Mouse (Mus musculus): Measurements from ENCODE around the gene Ak9.
"Not testable (repeated sequence)": the region's sequence is repeated elsewhere in the genome, so short reads cannot be mapped to it uniquely, and the experiment has no call there.

The Ak9 gene

DNA sequence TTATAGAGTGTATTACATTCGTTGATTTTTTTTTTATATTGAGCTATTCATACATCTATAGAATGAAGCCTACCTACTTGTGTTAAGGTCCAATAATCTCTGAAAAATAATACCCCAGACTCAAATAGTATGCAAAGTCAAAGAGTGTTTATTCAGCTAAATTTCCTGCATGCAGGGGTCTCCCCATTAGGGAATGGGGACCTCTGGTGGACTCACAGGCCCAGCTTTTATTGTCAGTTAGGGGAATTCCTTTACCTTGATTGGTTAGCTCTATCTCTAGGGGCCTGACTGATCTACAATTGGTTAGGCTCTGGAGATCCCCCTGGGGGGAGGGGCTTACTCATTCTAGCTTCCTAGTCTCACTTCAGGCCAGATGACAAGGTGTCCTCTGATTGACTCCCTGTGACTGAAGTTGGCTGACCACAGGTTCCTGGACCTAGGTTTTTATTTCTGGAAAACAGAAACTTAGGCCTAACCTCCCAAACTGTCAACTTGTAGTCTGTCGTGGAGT, 28.8 kb downstream of the Ak9 start:
- no peak for DNase-seq

DNA sequence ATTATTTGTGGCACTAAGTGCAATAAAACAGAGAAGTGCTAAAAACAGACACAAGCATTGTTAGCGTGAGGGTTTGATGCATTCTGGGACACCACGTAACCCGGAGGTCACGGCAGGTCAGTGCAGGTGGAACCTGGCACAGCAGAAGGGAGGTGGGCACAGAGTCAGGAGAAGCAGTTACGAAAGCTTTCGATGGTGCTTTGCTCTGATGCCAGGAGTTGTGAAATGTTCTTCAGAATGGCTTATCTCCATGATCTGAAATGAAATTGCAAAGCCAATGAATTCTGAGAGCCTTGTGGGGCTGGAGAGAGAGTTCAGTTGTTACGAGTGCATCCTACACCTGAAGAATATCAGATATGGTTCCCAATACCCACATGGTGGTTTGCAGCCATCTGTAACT, 37.6 kb downstream of the Ak9 start:
- peak; percentile 61 to 77 for DNase-seq

DNA sequence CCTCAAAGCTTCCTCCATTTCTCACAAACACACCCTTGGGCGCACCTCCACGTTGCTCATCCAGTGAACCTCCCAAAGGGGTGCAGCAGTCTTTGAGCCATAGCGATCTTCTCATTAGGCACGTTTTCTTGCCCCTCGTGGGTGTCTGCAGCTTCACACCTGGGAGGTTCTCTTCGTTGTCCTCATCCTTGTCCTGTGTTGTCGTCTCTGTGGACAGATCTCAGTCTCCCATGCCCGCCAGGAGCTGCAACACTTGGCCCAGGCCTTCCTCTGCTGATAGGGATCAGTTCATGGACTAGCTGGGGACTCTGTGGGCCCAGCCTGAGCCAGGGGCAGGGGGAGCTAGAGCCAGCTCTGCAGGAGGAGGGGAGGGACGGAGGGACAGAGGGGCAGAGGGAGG, 61.3 kb downstream of the Ak9 start:
- DNase-seq = no peak

DNA sequence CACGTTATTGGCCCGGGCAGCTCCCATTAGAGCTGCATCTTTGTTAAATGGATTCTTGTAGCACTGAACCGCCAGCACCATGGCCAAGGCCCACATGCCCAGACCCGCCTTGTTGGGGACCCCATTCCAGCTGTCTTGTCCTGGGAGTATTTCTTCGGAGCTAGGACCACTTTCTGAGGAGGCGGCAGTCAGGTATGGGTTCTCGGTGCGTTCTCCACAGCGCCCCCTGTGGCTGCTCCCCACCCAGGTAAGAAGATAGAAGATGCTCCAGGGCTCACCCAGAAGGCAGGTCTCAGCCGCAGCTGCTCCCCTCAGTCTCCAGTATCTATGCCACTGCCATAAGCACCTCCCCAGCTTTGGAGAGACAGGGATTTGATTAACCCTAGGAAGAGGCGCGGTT, 76.7 kb downstream of the Ak9 start:
- DNase-seq = no peak

DNA sequence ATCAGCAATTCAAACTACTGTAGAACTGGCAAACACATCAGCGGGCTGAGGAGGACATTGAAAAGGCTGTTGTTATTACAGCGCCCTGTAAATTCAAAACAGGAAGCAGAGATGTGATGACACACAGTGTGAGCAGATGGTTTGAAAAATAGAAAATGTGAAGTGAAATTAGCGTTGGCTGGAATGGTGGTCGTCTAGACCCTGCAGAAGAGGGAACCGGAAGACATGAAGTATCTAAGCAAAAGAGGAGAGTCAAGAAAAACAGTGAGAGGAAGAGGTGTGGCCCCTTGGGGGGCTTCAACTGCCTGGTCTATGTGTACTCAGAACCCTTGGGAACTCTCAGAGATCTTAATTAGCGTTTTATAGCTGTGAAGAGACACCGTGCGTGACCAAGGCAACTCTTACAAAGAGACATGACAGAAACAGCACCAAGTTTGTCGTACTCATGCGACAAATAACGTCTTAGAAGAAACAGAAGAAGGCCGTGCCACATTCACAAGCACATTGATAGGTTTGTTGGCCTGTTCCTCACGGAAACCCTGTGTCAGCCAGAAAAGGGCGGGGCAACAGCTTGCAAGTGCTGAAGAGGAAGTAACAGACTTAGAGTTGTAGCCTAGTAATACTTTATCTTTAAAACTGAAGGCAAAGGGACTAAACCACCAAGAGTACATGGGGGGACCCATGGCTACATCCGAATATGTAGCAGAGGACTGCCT, 81.9 kb downstream of the Ak9 start:
- peak; percentile 51 to 68 for DNase-seq

DNA sequence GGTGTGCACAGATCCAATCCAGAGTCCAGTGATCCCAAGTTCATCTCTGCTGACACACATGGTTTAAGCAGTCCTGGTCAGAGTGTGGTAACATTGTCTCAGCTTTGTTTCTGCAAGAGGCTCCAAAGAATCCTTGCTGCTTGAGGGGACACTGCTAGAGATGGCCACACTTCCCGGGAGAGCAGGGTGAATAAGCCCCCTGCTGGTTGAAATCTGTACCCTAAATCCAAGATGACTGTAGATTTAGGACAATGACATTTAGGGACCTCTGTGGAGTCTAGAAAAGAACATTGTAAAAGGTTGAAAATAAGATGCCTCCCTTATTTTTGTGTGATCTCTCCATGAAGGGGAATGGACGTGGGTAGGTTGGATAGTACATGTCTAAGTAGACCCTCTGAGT, 89.8 kb downstream of the Ak9 start:
- no peak for DNase-seq

DNA sequence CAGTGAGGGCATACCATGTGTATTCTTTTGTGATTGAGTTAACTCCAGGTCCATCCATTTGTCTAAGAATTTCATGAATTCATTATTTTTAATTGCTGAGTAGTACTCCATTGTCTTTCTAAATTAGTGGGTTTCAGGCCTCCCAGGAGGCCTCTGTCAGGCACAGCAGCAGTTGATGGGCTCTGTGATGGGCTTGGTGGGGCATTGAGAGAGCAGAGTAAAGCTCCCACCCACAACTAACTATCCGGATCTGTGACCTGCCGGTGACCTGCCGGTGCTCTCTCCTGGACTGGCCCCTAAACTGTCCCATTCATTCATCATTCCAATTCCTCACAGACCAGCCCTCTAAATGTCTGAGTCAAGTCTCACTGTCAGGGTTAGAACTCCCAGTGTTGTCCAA, 97.3 kb downstream of the Ak9 start:
- DNase-seq = no peak

DNA sequence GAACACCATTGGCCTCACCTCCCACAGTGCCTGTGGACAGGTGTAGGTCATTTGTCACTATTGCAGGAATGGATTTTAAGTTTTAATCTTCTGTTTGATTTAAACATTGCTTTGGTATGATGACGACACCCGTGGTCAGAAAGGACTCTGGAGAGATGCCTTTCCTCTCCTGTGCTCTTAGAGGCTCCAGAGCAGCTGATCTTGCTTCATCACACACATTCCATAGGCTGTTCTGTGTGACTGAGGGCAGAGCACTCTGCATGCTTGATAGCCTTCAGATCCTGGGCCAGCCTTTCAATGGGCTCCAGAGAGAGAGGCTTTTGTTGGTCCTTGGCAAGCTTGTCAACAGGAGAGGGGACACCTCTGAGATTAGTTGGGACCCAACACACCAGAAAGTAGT, 99.6 kb downstream of the Ak9 start:
- peak; percentile 4 to 31 for DNase-seq

DNA sequence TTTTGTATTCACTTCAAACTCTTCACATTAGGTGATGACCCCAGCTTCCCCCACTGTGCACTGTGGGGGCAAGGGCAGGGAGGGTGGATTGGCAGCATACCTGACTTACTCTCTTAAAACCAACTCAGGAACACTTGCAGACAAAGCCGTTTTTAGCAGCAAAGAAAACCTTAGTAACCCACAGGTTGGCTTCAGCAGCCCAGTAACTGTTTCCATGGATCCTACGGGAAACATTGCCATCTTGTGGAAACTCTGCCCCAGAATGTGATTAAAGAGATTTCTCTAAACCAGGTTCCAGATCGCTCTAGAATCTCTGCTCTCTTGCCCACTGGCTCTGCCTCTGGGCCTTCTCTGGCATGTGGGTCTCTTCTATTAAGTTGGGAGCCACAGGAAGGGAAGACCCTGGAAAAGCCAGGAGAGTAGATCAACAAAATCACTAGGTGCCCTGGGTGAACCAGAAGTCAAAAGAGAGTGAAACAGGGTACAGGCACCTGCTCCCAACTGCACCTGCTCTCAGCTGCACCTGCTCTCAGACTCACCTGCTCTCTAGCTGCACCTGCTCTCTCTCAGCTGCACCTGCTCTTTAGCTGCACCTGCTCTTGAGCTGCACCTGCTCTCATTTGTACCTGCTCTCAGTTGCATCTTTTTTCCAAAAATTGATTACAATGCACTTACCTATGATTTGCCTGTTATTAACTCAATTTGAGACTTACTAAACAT, 100.3 kb downstream of the Ak9 start:
- DNase-seq = peak in 1 of 2 experiments; percentile 13

DNA sequence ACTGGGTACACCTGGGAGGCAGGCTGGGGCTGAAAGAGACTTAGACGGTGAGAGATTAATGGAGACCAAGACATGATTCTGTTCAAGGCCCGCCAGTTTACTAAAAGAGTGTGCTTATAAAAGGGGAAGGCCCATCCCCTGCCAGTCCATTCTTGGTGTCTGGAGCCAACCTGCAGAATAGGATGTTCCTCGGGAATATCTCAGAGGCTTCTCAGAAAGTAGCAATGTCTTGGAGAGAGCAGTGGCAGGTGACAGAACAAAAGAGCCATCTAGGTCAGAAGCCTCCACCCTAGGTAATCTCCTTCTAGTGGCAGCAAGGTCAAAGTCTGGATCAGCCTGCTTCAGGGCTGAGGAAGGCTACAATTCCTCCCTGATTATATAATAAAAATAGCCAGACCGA, 106.4 kb downstream of the Ak9 start:
- not testable (repeated sequence) for DNase-seq

DNA sequence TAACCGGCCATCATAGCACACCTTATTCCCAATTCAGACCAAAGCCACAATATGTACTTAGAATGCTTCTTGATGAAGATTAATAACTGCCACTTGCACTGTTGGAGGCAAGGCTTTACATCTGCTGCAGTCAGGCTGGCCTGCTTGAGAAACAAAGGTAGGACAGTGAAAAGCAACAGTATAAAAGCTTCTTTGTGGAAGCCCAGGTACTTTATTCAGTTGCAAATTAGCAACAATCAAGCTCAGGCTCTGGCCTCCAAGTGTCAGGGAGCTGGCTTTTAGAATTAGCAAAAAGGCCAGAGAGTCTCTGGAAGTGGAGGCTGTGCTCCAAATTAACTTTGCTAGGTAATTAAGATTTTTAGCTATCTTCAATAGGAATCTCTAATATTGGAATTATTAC, 107.0 kb downstream of the Ak9 start:
- not testable (repeated sequence) for DNase-seq

DNA sequence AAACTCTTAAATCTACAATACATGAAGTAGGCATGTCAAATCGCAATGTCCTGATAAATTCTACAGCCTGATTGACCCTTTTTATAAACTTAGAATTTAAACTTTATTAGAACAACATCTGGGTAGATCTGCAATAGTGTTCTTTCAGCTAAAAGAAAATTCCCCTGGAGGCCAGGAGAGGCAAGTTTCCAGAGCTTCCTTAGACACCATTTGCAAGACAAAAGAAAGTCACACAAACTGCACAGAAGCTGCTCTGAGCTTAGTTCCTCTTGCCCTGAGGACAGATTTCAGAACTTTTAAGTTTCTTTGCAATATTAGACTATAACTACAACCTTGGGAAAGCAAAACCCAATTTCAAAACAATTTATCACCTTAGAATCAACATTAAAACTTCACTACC, 109.7 kb downstream of the Ak9 start:
- not testable (repeated sequence) for DNase-seq

DNA sequence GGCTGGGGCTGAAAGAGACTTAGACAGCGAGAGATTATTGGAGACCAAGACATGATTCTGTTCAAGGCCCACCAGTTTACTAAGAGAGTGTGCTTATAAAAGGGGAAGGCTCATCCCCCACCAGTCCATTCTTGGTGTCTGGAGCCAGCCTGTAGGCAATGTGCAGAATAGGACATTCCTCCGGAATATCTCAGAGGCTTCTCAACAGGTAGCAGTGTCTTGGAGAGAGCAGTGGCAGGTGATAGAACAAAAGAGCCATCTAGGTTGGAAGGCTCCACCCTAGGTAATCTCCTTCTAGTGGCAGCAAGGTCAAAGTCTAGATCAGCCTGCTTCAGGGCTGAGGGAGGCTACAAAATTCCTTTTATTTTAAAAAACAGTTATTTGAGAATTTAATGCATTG, 111.6 kb downstream of the Ak9 start:
- DNase-seq = not testable (repeated sequence)

DNA sequence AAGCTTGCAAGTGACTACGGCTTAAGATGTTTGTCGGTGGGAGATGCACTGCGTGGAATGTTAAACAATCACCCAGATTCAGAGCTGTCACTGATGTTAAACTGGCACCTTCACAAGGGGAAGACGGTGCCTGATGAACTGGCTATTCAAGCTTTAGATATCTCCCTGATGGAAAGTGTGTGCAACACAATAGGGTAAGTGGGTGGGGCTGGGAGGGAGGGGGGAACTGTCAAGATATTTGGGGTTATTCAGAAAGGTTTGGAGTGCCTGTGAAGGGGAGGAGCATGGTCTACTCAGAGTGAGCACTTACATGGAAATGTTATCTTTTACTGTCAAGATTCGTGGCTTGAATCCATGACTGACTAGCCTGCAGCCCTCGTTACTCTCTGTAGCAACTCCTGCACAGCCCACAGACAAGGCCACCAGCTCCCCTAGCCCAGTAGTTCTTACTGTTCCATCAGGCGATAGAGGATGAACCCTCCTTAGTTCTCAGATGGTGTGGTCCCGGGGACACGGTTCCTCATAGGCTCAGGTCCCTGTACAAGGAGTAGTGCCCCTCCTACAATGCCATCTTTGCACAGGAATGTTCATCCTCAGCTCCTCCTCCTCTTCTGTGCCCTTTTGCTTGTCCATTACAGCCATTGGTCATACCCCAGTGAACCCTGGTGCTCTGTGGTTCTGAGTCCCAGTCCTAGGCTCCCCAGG, 116.9 kb downstream of the Ak9 start:
- no peak for DNase-seq

DNA sequence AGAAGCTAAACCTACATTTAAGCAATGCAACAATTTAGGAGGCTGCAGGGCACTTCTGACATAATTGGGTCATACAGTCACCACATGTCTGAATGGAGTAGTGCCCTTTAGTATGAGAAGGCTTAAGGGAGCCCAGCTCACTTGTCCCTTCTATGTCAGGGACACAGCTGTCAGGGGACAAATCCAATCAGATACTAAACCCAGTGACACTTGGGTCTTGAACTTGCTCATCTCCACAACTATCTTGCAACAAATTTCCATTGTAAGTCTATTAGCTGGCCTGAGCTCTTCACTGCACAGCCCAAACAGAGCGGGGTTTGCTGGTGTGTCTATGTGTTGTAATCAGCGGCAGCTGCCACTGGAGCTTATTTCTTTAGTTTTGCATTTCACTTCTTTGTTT, 119.9 kb downstream of the Ak9 start:
- no peak for DNase-seq

DNA sequence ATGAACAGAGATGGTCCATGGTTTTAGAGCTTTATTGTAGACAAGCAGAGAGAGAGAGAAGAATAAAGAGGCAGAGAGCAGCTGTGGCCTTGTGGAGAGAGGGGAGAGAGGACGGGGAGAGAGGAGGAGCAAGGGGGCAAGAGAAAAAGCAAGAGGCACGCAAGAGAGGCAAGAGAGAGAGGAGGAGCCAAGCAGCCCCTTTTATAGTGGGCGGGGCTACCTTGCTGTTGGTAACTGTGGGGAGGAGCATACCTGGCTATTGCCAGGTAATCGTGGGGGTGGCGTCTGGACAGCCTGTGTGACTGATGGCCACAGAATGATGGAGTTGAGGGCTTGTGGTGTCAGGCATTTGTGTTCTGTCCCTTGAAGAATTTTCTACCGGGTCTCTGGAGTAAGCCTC, 122.6 kb downstream of the Ak9 start:
- DNase-seq = no peak

DNA sequence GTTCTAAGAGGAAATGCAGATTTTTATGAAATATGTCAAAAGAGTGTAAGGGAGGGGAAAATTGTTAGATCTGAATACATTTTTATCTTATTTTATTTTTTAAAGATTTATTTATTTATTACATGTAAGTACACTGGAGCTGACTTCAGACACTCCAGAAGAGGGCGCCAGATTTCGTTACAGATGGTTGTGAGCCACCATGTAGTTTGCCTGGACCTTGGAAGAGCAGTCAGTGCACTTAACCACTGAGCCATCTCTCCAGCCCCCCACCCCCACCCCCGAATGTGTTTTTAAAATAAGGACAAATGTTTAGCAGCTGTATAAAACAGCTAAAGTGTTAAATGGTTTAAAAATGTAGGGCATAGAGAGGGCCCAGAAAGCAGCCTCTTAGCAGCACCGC, 130.8 kb downstream of the Ak9 start:
- DNase-seq = peak; percentile 68 to 70

DNA sequence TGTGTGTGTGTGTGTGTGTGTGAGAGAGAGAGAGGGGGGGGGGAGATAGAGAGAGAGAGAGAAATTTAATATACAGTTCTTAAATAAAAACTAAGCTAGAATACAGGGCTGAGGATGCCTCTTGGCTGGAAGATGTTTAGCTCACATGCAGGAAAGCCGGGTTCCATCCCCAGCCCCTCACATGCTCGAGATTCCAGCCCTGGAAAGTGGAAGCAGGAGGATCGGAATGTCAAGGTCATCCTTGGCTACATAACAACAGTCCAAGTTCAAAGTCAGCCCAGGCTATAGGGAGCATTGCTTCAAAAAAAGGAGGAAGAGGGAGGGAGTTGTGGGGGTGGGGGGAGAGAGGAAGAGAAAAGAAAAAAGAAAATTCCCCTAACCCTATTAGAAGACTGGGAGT, 131.4 kb downstream of the Ak9 start:
- DNase-seq = no peak

DNA sequence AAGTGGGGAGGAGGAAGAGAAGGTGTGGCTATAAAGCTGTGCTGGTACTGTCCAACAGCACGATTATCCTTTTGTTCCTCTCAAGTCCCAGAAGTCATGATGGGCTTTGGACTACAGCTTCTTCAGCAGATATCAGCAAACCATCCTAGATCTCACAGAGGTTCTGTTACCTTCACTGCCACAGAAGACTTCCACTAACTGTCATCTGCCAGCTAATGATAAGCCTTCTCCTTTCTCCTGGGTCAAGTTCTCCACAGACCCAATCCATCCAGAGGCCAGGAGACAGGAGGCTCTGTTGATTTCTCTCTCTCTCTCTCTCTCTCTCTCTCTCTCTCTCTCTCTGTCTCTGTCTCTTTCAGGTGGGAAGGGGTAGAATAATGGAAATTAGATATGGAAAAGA, 144.4 kb downstream of the Ak9 start:
- no peak for DNase-seq

DNA sequence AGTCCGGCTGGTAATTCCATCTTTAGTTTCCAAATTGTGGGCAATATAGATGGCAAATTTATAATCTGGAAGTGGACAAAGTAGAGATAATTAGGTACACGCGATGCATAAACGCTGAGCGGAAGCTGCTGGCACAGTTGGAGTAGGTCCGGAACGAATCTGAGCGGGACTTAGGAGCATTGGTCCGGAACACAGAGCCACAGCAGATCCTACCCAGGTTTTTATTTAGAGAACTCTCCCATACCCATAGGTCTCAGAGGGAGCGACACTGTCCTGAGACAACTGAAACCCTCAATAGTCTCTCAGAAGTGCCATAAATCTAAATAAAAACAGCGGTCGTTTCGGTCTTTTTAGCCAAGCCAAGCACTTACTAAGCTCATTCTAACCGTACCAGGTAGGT, 145.9 kb downstream of the Ak9 start:
- peak; percentile 21 to 22 for DNase-seq

DNA sequence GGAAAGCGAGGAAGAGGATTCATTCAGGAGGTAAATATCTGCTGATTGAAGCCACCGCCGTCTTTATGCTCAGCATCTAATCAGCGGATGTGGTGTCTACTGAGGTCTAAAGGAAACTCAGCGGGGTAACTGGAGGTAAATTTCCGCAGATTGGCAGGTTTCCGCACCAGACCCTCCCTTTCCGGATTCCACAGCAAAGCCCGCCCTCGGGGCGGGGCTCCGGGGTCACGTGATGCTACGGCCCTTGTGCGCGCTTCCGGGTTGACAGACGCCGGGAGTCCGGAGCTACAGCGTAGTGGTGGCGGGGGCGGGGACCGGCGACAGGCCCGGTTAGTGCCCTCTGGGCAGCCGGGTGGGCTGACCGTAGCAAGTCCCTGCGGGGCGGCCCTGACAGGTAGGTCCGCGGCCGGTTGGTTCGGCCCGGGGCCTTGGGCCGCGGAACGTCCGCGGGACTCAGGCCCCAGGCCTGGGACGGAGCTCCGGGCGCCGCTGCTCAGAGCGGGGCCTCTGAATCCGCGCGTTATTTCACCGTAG, 146.4 kb downstream of the Ak9 start, which contains the start of gene Zbtb24:
Gene Zbtb24 (plus strand): TSS at position 247 of the 534 bp plus-strand sequence.
- DNase-seq = peak; percentile 95 to 96

DNA sequence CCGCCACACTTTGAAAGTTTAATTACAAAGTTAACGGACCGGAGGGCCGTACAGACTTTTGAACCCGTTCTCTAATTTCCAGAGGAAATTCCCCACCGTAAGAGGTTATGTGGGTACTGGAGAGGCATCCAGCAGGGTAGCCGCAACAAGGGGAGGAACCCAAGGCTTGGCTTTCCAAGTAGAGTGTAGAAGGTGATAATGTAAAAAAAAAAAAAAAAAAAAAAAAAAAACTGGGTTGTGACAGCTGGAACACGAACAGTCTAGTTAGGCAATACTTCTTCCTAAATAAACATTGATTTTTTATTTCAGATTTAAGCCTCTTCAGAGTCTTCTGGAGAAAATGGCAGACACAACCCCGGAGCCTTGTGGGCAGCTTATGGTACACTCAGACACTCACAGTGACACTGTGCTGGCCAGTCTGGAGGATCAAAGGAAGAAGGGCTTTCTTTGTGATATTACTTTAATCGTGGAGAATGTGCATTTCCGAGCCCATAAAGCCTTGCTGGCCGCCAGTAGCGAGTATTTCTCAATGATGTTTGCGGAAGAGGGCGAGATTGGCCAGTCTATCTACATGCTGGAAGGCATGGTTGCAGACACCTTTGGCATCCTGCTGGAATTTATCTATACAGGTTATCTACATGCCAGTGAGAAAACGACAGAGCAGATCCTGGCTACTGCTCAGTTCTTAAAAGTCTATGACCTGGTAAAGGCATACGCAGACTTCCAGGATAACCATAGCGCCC, 147.2 kb downstream of the Ak9 start:
- no peak for DNase-seq

DNA sequence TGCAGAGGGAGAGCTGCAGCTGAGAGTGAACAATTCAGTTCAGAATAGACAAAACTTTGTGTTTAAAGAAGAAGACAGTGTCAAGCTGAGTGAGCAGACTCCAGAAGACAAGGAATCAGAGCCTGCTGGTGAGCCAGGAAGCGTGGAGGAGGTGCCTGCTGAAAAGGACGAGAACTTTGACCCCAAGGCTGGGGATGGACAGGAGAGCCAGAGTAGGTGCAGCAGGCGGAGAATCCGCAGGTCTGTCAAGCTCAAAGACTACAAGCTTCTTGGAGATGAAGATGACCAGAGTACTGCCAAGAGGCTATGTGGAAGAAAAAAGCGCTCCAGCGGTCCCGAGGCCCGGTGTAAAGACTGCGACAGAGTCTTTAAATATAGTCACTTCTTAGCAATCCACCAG, 147.9 kb downstream of the Ak9 start:
- DNase-seq = no peak

Measured in lung, adult 18-20 months (tissue).